Mouse (Mus musculus): ENCODE data around the gene Ap3d1. TPM values are rescaled to one million over a fixed set of nuclear protein-coding genes. Genes with fewer than 3 reads are reported as not detected.

Ap3d1 gene
- polyA plus RNA-seq, 1 experiment from 2014 or later, result 54.5 TPM

- no peaks in the 10 kb centered on the region for H3K27me3 ChIP-seq (ENCODE audit: control insufficient read depth, insufficient read depth, low read length)
- no peaks in the 10 kb centered on the region for H3K36me3 ChIP-seq (ENCODE audit: control insufficient read depth, insufficient read depth, low read length)
- peaks cover 49 to 72% of the 10 kb centered on the region in 2 experiments for H3K4me1 ChIP-seq (ENCODE audit: control insufficient read depth in 2 of 2, insufficient read depth in 2 of 2, low read length in 2 of 2)
- no peaks in the 10 kb centered on the region for H3K9me3 ChIP-seq (ENCODE audit: control insufficient read depth, low read length)
- peak overlapping the region; percentile 98 for H3K9ac ChIP-seq (ENCODE audit: low read length)
- WGBS, result 45% methylated on average over 4 of the region's 4 CpGs
- peak overlapping the region; percentile 93 to 99; a peak in 3 of 4 replicates for H3K4me3 ChIP-seq (ENCODE audit: control insufficient read depth in 1 of 2, insufficient read depth in 1 of 2, low read depth in 1 of 2, low read length in 2 of 2)
- ATAC-seq (ENCODE audit: insufficient number of reproducible peaks, insufficient read depth, low FRiP score, low read depth), result no peak
- peak overlapping the region; percentile 26 to 87; a peak in 3 of 4 replicates for H3K27ac ChIP-seq (replicated peaks in 1 of 2; ENCODE audit: control insufficient read depth in 1 of 2, insufficient read depth in 1 of 2, low read depth in 2 of 2, low read length in 2 of 2)
- peak overlapping the region; percentile 90 for H3K4me2 ChIP-seq (ENCODE audit: low read length)
Observed at GRCm38 (mm10) chr10:80756967-80757366, 14.9 kb upstream of the Ap3d1 start.

GRCm38 (mm10) chr10:80756509-80756908 is 14.4 kb upstream of the Ap3d1 start:
- H3K4me2 ChIP-seq (ENCODE audit: low read length), result peak overlapping the region; percentile 90
- H3K27ac ChIP-seq (replicated peaks in 1 of 2; ENCODE audit: control insufficient read depth in 1 of 2, insufficient read depth in 1 of 2, low read depth in 2 of 2, low read length in 2 of 2), result peak overlapping the region in 1 of 2 experiments; percentile 87; a peak in 2 of 4 replicates
- no peak for ATAC-seq (ENCODE audit: insufficient number of reproducible peaks, insufficient read depth, low FRiP score, low read depth)
- 52% methylated on average over 2 of the region's 2 CpGs for WGBS
- peak overlapping the region; percentile 98 for H3K9ac ChIP-seq (ENCODE audit: low read length)
- peaks cover 46 to 71% of the 10 kb centered on the region in 2 experiments for H3K4me1 ChIP-seq (ENCODE audit: control insufficient read depth in 2 of 2, insufficient read depth in 2 of 2, low read length in 2 of 2)
- H3K36me3 ChIP-seq (ENCODE audit: control insufficient read depth, insufficient read depth, low read length), result no peaks in the 10 kb centered on the region
- no peaks in the 10 kb centered on the region for H3K9me3 ChIP-seq (ENCODE audit: control insufficient read depth, low read length)
- H3K27me3 ChIP-seq (ENCODE audit: control insufficient read depth, insufficient read depth, low read length), result no peaks in the 10 kb centered on the region
- peak overlapping the region; percentile 93 to 99 for H3K4me3 ChIP-seq (ENCODE audit: control insufficient read depth in 1 of 2, insufficient read depth in 1 of 2, low read depth in 1 of 2, low read length in 2 of 2)

GRCm38 (mm10) chr10:80756099-80756498 is 14.0 kb upstream of the Ap3d1 start:
- no peaks in the 10 kb centered on the region for H3K36me3 ChIP-seq (ENCODE audit: control insufficient read depth, insufficient read depth, low read length)

GRCm38 (mm10) chr10:80755291-80756015 is 13.4 kb upstream of the Ap3d1 start:
- Histone ChIP-seq H3K9ac (ENCODE audit: low read length) (peak overlapping the region; percentile 98), H3K9me3 (ENCODE audit: control insufficient read depth, low read length) (no peaks in the 10 kb centered on the region), H3K4me2 (ENCODE audit: low read length) (peak overlapping the region; percentile 90), H3K27me3 (ENCODE audit: control insufficient read depth, insufficient read depth, low read length) (no peaks in the 10 kb centered on the region), H3K4me1 (ENCODE audit: control insufficient read depth in 2 of 2, insufficient read depth in 2 of 2, low read length in 2 of 2) (peaks cover 44 to 63% of the 10 kb centered on the region in 2 experiments), H3K4me3 (ENCODE audit: control insufficient read depth in 1 of 2, insufficient read depth in 1 of 2, low read depth in 1 of 2, low read length in 2 of 2) (peak overlapping the region; percentile 93 to 99), H3K36me3 (ENCODE audit: control insufficient read depth, insufficient read depth, low read length) (no peaks in the 10 kb centered on the region), H3K27ac (replicated peaks in 1 of 2; ENCODE audit: control insufficient read depth in 1 of 2, insufficient read depth in 1 of 2, low read depth in 2 of 2, low read length in 2 of 2) (peak overlapping the region; percentile 55 to 87; a peak in 3 of 4 replicates)
- ATAC-seq (ENCODE audit: insufficient number of reproducible peaks, insufficient read depth, low FRiP score, low read depth), result no peak
- under 1% methylated on average over 74 of the region's 75 CpGs for WGBS

More at GRCm38 (mm10) chr10:80756099-80756498, 14.0 kb upstream of the Ap3d1 start:
- Histone ChIP-seq H3K4me1 (ENCODE audit: control insufficient read depth in 2 of 2, insufficient read depth in 2 of 2, low read length in 2 of 2) (peaks cover 47 to 69% of the 10 kb centered on the region in 2 experiments), H3K27me3 (ENCODE audit: control insufficient read depth, insufficient read depth, low read length) (no peaks in the 10 kb centered on the region), H3K9me3 (ENCODE audit: control insufficient read depth, low read length) (no peaks in the 10 kb centered on the region), H3K9ac (ENCODE audit: low read length) (peak overlapping the region; percentile 98), H3K27ac (replicated peaks in 1 of 2; ENCODE audit: control insufficient read depth in 1 of 2, insufficient read depth in 1 of 2, low read depth in 2 of 2, low read length in 2 of 2) (peak overlapping the region; percentile 9 to 87; a peak in 2 of 4 replicates), H3K4me2 (ENCODE audit: low read length) (peak overlapping the region; percentile 90), H3K4me3 (ENCODE audit: control insufficient read depth in 1 of 2, insufficient read depth in 1 of 2, low read depth in 1 of 2, low read length in 2 of 2) (peak overlapping the region; percentile 93 to 99)
- WGBS, result 8% methylated on average over 3 of the region's 3 CpGs
- no peak for ATAC-seq (ENCODE audit: insufficient number of reproducible peaks, insufficient read depth, low FRiP score, low read depth)

DNA sequence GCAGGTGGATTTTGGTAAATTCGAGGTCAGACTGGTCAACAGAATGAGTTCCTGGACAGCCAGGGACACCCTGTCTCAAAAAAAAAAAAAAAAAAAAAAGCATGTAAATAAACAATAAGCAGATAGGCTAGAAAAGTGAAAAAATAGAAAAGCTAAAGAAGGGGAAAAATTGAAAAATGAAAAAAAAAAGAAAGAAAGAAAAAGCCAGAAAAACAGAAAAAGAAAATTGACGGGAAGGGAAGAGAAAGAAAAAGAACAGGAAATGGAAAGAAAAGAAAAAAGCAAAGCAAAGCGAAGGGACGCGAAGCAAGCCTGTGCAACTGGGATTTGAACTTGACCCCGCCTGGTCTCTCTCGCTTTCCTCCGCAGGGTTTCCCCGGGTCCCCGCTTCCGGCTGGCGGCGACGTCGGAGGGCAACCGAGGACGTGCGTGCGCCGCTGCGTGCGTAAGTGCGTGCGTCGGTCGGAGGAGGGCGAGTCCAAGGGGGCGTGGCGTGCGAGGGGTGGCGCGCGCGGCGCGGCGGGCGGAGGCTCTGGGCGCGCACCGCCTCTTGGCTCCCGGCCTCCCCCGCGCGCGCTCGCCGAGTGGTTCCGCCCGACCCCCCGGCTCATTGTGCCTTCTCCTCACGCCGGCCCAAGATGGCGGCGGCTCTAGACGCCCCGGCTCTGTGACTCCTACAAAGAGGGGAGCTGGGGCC is 12.7 kb upstream of the Ap3d1 start, which contains the start of gene Dot1l:
Dot1l (plus strand) TSS at position 613 of the 697 bp plus-strand sequence.
- Histone ChIP-seq H3K9ac (ENCODE audit: low read length) (peak within 1 kb of the TSS; percentile 98), H3K36me3 (ENCODE audit: control insufficient read depth, insufficient read depth, low read length) (no peaks in the 10 kb centered on the region), H3K9me3 (ENCODE audit: control insufficient read depth, low read length) (no peaks in the 10 kb centered on the region), H3K27me3 (ENCODE audit: control insufficient read depth, insufficient read depth, low read length) (no peaks in the 10 kb centered on the region), H3K27ac (replicated peaks in 1 of 2; ENCODE audit: control insufficient read depth in 1 of 2, insufficient read depth in 1 of 2, low read depth in 2 of 2, low read length in 2 of 2) (peak within 1 kb of the TSS; percentile 55 to 87; a peak in 3 of 4 replicates), H3K4me2 (ENCODE audit: low read length) (peak within 1 kb of the TSS; percentile 90), H3K4me1 (ENCODE audit: control insufficient read depth in 2 of 2, insufficient read depth in 2 of 2, low read length in 2 of 2) (peaks cover 44 to 58% of the 10 kb centered on the region in 2 experiments), H3K4me3 (ENCODE audit: control insufficient read depth in 1 of 2, insufficient read depth in 1 of 2, low read depth in 1 of 2, low read length in 2 of 2) (peak within 1 kb of the TSS; percentile 93 to 99)
- peak; percentile 82 for ATAC-seq (ENCODE audit: insufficient number of reproducible peaks, insufficient read depth, low FRiP score, low read depth)
- under 1% methylated on average over 42 of the region's 57 CpGs for WGBS

GRCm38 (mm10) chr10:80752079-80752625 is 10.1 kb upstream of the Ap3d1 start:
- Histone ChIP-seq H3K36me3 (ENCODE audit: control insufficient read depth, insufficient read depth, low read length) (no peaks in the 10 kb centered on the region), H3K9me3 (ENCODE audit: control insufficient read depth, low read length) (no peaks in the 10 kb centered on the region), H3K4me1 (ENCODE audit: control insufficient read depth in 2 of 2, insufficient read depth in 2 of 2, low read length in 2 of 2) (peaks cover 25 to 40% of the 10 kb centered on the region in 2 experiments), H3K4me2 (ENCODE audit: low read length) (peak overlapping the region; percentile 78), H3K27me3 (ENCODE audit: control insufficient read depth, insufficient read depth, low read length) (no peaks in the 10 kb centered on the region), H3K9ac (ENCODE audit: low read length) (peak overlapping the region; percentile 83), H3K4me3 (ENCODE audit: control insufficient read depth in 1 of 2, insufficient read depth in 1 of 2, low read depth in 1 of 2, low read length in 2 of 2) (peak overlapping the region; percentile 44), H3K27ac (replicated peaks in 1 of 2; ENCODE audit: control insufficient read depth in 1 of 2, insufficient read depth in 1 of 2, low read depth in 2 of 2, low read length in 2 of 2) (peak overlapping the region; percentile 97 to 100)
- WGBS, result under 1% methylated on average over 6 of the region's 6 CpGs
- peak; percentile 79 for ATAC-seq (ENCODE audit: insufficient number of reproducible peaks, insufficient read depth, low FRiP score, low read depth)

DNA sequence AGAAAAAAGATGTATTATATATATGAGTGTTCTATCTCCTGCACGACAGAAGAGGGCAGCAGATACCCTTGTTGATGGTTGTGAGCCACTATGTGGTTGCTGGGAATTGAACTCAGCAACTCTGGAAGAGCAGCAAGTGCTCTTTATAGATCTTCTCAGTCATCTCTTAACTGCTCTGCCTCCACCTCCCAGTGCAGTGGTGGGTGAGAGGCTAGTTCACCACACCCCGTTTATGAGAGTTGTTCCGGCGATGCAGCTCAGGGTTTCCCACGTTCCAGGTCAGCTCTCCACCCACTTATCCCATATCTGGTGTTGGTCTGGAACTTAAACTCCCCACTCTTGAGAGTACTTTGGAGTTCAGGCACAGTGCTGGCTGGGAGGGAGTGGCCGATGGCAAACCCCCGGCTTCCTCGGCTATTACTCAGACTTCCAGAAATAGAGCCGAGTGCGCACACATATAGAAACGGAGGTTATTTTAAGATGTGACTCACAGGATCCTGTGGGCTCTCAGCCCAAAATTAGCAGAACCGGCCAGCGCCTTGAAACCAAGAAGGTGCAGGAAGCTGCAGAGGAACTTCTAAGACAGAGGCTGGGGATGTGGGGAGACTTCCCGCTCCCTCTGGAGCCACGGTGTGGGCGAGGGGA is 9.2 kb upstream of the Ap3d1 start:
- peak overlapping the region; percentile 78 for H3K4me2 ChIP-seq (ENCODE audit: low read length)
- 1% methylated on average over 16 of the region's 16 CpGs for WGBS
- peak; percentile 75 for ATAC-seq (ENCODE audit: insufficient number of reproducible peaks, insufficient read depth, low FRiP score, low read depth)
- H3K4me3 ChIP-seq (ENCODE audit: control insufficient read depth in 1 of 2, insufficient read depth in 1 of 2, low read depth in 1 of 2, low read length in 2 of 2), result peak overlapping the region; percentile 44
- H3K9ac ChIP-seq (ENCODE audit: low read length), result peak overlapping the region; percentile 83
- H3K27ac ChIP-seq (replicated peaks in 1 of 2; ENCODE audit: control insufficient read depth in 1 of 2, insufficient read depth in 1 of 2, low read depth in 2 of 2, low read length in 2 of 2), result peak overlapping the region; percentile 97 to 100
- H3K36me3 ChIP-seq (ENCODE audit: control insufficient read depth, insufficient read depth, low read length), result no peaks in the 10 kb centered on the region
- no peaks in the 10 kb centered on the region for H3K27me3 ChIP-seq (ENCODE audit: control insufficient read depth, insufficient read depth, low read length)
- H3K4me1 ChIP-seq (ENCODE audit: control insufficient read depth in 2 of 2, insufficient read depth in 2 of 2, low read length in 2 of 2), result peaks cover 17 to 32% of the 10 kb centered on the region in 2 experiments
- no peaks in the 10 kb centered on the region for H3K9me3 ChIP-seq (ENCODE audit: control insufficient read depth, low read length)
